Mouse (Mus musculus): ENCODE data around the gene Adig. TPM values are rescaled to one million over a fixed set of nuclear protein-coding genes. Genes with fewer than 3 reads are reported as not detected.

Gene Adig
- polyA plus RNA-seq, 1 experiment from 2014 or later, result 1.3 TPM

DNA sequence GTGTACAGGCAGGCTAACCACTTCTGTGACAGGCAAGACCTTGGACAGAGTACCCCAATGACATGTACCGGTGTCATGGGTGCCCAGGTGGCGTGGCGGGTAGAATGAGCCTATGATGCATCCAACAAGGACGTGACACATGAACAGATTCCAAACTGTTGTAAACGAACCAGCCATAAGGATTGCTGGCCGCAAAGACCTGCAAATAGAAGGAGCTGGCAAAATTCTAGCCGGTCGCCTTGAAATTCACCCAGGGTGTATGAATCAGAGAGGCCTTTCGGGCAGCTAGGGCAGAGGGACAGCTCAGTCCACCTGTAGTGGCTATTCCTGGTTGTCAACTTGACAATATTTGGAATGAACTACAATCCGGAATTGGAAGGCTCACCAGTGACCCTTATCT is 52.0 kb downstream of the Adig start:
- DNase-seq (ENCODE audit: low spot score) (no peak), ATAC-seq (ENCODE audit: low read depth) (no peak)
- WGBS, result 14% methylated on average over 9 of the region's 10 CpGs
- Histone ChIP-seq H3K4me1 (ENCODE audit: control insufficient read depth, insufficient read depth, low read length) (no peaks in the 10 kb centered on the region), H3K4me3 (ENCODE audit: low read depth, low read length) (no peak overlapping the region), H3K36me3 (ENCODE audit: control insufficient read depth, insufficient read depth, low read length) (no peaks in the 10 kb centered on the region), H3K9me3 (ENCODE audit: control insufficient read depth, low read length) (no peaks in the 10 kb centered on the region), H3K27ac (replicated peaks; ENCODE audit: low read depth, low read length) (no peak overlapping the region), H3K9ac (ENCODE audit: low read depth, low read length) (no peak overlapping the region), H3K27me3 (replicated peaks; ENCODE audit: control insufficient read depth, insufficient read depth, low read length) (peaks cover 45% of the 10 kb centered on the region), H3K4me2 (ENCODE audit: low read depth, low read length) (no peak overlapping the region)

DNA sequence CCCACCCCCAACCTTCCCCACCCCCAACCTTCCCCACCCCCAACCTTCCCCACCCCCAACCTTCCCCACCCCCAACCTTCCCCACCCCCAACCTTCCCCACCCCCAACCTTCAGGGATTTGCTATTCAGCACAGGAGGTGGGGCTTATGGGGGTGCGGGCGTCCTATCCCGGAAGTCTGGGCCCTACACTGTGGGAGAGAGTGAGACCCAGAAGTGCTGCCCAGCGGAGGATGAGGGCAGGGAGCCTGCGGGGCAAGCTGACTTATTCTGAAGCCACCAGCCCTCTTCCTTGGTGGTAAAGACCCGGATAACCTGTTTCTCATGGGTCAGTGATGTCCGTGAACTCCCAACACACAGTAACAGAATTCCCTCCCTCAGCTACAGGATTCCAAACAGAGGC is 52.8 kb downstream of the Adig start:
- H3K4me2 ChIP-seq (ENCODE audit: low read depth, low read length), result no peak overlapping the region
- H3K27me3 ChIP-seq (replicated peaks; ENCODE audit: control insufficient read depth, insufficient read depth, low read length), result peaks cover 45% of the 10 kb centered on the region

DNA sequence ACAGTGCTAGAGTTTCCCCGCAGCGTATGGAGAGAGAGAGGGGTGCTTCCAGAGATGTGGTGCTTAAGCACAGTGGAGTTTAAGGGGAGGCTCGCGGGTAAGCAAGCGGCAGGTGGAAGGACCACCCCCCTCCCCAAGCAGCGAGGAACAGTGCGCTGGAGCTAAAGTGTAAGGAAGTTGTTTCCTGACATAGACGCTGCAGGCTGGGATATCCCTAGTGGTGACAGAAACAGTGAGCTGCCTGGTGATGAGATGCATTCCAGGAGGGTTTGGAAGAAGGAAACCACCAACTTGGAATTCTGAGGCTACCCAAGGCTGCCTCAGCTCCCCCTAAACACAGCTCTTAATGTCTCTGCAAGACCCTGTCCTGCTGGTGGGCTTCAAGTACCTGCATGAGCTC is 53.4 kb downstream of the Adig start:
- no peaks in the 10 kb centered on the region for H3K4me1 ChIP-seq (ENCODE audit: control insufficient read depth, insufficient read depth, low read length)
- H3K4me3 ChIP-seq (ENCODE audit: low read depth, low read length), result peak overlapping the region; percentile 18
- H3K9me3 ChIP-seq (ENCODE audit: control insufficient read depth, low read length), result no peaks in the 10 kb centered on the region
- H3K27me3 ChIP-seq (replicated peaks; ENCODE audit: control insufficient read depth, insufficient read depth, low read length), result peaks cover 39% of the 10 kb centered on the region
- H3K36me3 ChIP-seq (ENCODE audit: control insufficient read depth, insufficient read depth, low read length), result no peaks in the 10 kb centered on the region
- peak overlapping the region; percentile 50 for H3K4me2 ChIP-seq (ENCODE audit: low read depth, low read length)
- ATAC-seq (ENCODE audit: low read depth), result no peak
- no peak overlapping the region for H3K27ac ChIP-seq (replicated peaks; ENCODE audit: low read depth, low read length)
- H3K9ac ChIP-seq (ENCODE audit: low read depth, low read length), result no peak overlapping the region
- no peak for DNase-seq (ENCODE audit: low spot score)
- WGBS, result under 1% methylated on average over 8 of the region's 8 CpGs

More for the DNA sequence above, 52.8 kb downstream of the Adig start:
- Histone ChIP-seq H3K4me1 (ENCODE audit: control insufficient read depth, insufficient read depth, low read length) (no peaks in the 10 kb centered on the region), H3K9me3 (ENCODE audit: control insufficient read depth, low read length) (no peaks in the 10 kb centered on the region), H3K4me3 (ENCODE audit: low read depth, low read length) (no peak overlapping the region), H3K9ac (ENCODE audit: low read depth, low read length) (no peak overlapping the region), H3K27ac (replicated peaks; ENCODE audit: low read depth, low read length) (no peak overlapping the region), H3K36me3 (ENCODE audit: control insufficient read depth, insufficient read depth, low read length) (no peaks in the 10 kb centered on the region)
- 2% methylated on average over 7 of the region's 7 CpGs for WGBS
- ATAC-seq (ENCODE audit: low read depth), result no peak
- no peak for DNase-seq (ENCODE audit: low spot score)

DNA sequence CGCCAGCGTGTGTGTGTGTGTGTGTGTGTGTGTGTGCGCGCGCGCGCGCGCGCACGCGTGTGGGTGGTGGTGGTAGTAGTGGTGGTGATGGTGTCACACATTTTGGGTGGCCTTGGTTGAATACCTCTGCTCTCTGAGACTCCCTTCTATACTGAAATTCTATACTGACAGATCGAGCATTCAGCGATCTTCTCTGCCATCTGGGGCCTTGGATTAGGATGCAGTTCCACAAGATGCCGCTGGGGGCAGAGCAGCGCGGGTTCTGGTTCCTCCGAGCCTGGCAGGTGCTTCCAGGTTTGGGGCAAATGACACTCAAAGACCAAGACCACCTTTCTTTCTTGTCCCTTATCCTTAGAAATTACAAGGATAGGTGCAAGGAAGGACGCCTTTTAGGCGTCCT is 53.8 kb downstream of the Adig start:
- Histone ChIP-seq H3K4me3 (ENCODE audit: low read depth, low read length) (peak overlapping the region; percentile 18), H3K27me3 (replicated peaks; ENCODE audit: control insufficient read depth, insufficient read depth, low read length) (peaks cover 35% of the 10 kb centered on the region), H3K27ac (replicated peaks; ENCODE audit: low read depth, low read length) (no peak overlapping the region), H3K36me3 (ENCODE audit: control insufficient read depth, insufficient read depth, low read length) (no peaks in the 10 kb centered on the region), H3K9ac (ENCODE audit: low read depth, low read length) (no peak overlapping the region), H3K9me3 (ENCODE audit: control insufficient read depth, low read length) (no peaks in the 10 kb centered on the region), H3K4me1 (ENCODE audit: control insufficient read depth, insufficient read depth, low read length) (no peaks in the 10 kb centered on the region), H3K4me2 (ENCODE audit: low read depth, low read length) (peak overlapping the region; percentile 50)
- DNase-seq (ENCODE audit: low spot score), result peak; percentile 40
- ATAC-seq (ENCODE audit: low read depth), result peak; percentile 30; the same call in 1 of the 2 replicates
- WGBS, result under 1% methylated on average over 8 of the region's 20 CpGs

DNA sequence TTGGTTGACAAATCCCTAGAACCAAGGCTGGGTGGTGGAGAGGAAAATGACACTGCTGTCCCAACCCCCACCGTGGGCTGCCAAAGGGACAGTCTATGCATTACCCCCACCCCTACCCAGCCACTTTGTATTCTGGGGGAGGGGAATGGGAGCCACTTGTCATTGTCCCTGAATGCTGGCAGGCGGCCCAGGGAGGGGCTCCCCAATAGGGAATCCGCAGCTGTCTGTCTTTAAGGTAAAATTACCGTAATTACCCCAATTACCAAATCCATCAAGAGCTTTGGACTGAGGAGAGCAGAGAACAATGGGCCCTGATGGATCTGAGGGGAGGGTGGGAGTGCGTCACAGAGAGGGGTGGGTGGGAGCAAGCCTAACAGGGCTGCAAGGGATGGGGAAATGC is 54.3 kb downstream of the Adig start:
- H3K9me3 ChIP-seq (ENCODE audit: control insufficient read depth, low read length), result no peaks in the 10 kb centered on the region
- no peak overlapping the region for H3K4me3 ChIP-seq (ENCODE audit: low read depth, low read length)
- 6% methylated on average over 5 of the region's 5 CpGs for WGBS
- H3K27ac ChIP-seq (replicated peaks; ENCODE audit: low read depth, low read length), result no peak overlapping the region
- no peak overlapping the region for H3K9ac ChIP-seq (ENCODE audit: low read depth, low read length)
- no peak overlapping the region for H3K4me2 ChIP-seq (ENCODE audit: low read depth, low read length)
- no peaks in the 10 kb centered on the region for H3K36me3 ChIP-seq (ENCODE audit: control insufficient read depth, insufficient read depth, low read length)
- ATAC-seq (ENCODE audit: low read depth) (no peak; the same call in 1 of the 2 replicates), DNase-seq (ENCODE audit: low spot score) (peak; percentile 26)
- H3K27me3 ChIP-seq (replicated peaks; ENCODE audit: control insufficient read depth, insufficient read depth, low read length), result peaks cover 30% of the 10 kb centered on the region
- H3K4me1 ChIP-seq (ENCODE audit: control insufficient read depth, insufficient read depth, low read length), result no peaks in the 10 kb centered on the region

Other genes starting within 250 kb of the Adig start
- gene Bpi, start 244.5 kb upstream of the Adig start, polyA plus RNA-seq (2014; fragmentation: Nextera tagmentation; extraction: Ambion mirVana), result not detected in 2 replicates
- 7.8 and 11.9 TPM in 2 replicates for gene Lbp, start 196.1 kb upstream of the Adig start, polyA plus RNA-seq (2014; fragmentation: Nextera tagmentation; extraction: Ambion mirVana)
- gene Snhg11, start 127.0 kb upstream of the Adig start, polyA plus RNA-seq (2014; fragmentation: Nextera tagmentation; extraction: Ambion mirVana), result 7.8 and 10.2 TPM in 2 replicates
- 18.0 and 18.8 TPM in 2 replicates for gene Ralgapb, start 92.8 kb upstream of the Adig start, polyA plus RNA-seq (2014; fragmentation: Nextera tagmentation; extraction: Ambion mirVana)
- 1.6 and 2.6 TPM in 2 replicates for gene Arhgap40, start 10.2 kb downstream of the Adig start, polyA plus RNA-seq (2014; fragmentation: Nextera tagmentation; extraction: Ambion mirVana)
- gene Slc32a1, start 108.2 kb downstream of the Adig start, polyA plus RNA-seq (2014; fragmentation: Nextera tagmentation; extraction: Ambion mirVana), result 0.07 TPM in 1 of 2 replicates, not detected in the other
- gene Actr5, start 122.3 kb downstream of the Adig start, polyA plus RNA-seq (2014; fragmentation: Nextera tagmentation; extraction: Ambion mirVana), result 10.6 and 13.0 TPM in 2 replicates
- gene Ppp1r16b, start 162.8 kb downstream of the Adig start, polyA plus RNA-seq (2014; fragmentation: Nextera tagmentation; extraction: Ambion mirVana), result 4.3 and 4.7 TPM in 2 replicates

Measured in embryonic facial prominence, embryonic 14.5 days (tissue).